Mouse (Mus musculus) stomach, embryonic 15.5 days (tissue): ENCODE data around the gene Rgsl1. TPM values are rescaled to one million over a fixed set of nuclear protein-coding genes. Genes with fewer than 3 reads are reported as not detected.

Experiments used
- ATAC-seq: fragments of 200-750 bp; cut with Nextera tagmentation; 2 replicates; pipeline ENCODE4 v1.8.0; 2017; ENCODE audit warnings: low read depth, moderate number of reproducible peaks, moderate TSS enrichment; ENCODE audit not compliant: insufficient read depth, low FRiP score
- H3K27ac ChIP-seq: fragments of 300-500 bp; sonication (generic); 2 replicates; pipeline ENCODE4 v1.5.1; 2015; ENCODE audit warnings: mild to moderate bottlenecking, inconsistent platforms
- H3K27me3 ChIP-seq: fragments of 300-500 bp; sonication (generic); replicated peaks from 2 replicates; pipeline ENCODE4 v1.6.1; 2015; ENCODE audit warnings: inconsistent platforms
- H3K36me3 ChIP-seq: fragments of 300-500 bp; sonication (generic); 2 replicates; pipeline ENCODE4 v1.6.1; 2015; ENCODE audit warnings: inconsistent platforms
- H3K4me1 ChIP-seq: fragments of 300-500 bp; sonication (generic); 2 replicates; pipeline ENCODE4 v1.6.1; 2015; ENCODE audit warnings: inconsistent platforms
- H3K4me2 ChIP-seq: fragments of 300-500 bp; sonication (generic); 2 replicates; pipeline ENCODE4 v1.6.1; 2015; ENCODE audit warnings: mild to moderate bottlenecking, inconsistent platforms
- H3K4me3 ChIP-seq: fragments of 300-500 bp; sonication (generic); replicated peaks from 2 replicates; pipeline ENCODE4 v1.5.1; 2015; ENCODE audit warnings: inconsistent platforms
- H3K9ac ChIP-seq: fragments of 300-500 bp; sonication (generic); 2 replicates; pipeline ENCODE4 v1.6.1; 2015; ENCODE audit warnings: inconsistent platforms
- H3K9me3 ChIP-seq: fragments of 300-500 bp; sonication (generic); 2 replicates; pipeline ENCODE4 v1.6.1; 2016; ENCODE audit warnings: inconsistent platforms
- WGBS: fragments of 180-500 bp; shearing (Covaris S2); methylation state at CpG from one replicate; pipeline ENCODE4 v1.1.7; 2015; 5-methylcytosine and 5-hydroxymethylcytosine counted together
- polyA plus RNA-seq: library from polyadenylated mRNA; unstranded; fragments of >200 nt; fragmentation: Nextera tagmentation; extraction: Ambion mirVana; gene quantifications from 2 replicates; pipeline ENCODE4 v1.2.1, GENCODE M21; 2015

Rgsl1 gene
- polyA plus RNA-seq, 1 experiment from 2014 or later, result 0.08 TPM

DNA sequence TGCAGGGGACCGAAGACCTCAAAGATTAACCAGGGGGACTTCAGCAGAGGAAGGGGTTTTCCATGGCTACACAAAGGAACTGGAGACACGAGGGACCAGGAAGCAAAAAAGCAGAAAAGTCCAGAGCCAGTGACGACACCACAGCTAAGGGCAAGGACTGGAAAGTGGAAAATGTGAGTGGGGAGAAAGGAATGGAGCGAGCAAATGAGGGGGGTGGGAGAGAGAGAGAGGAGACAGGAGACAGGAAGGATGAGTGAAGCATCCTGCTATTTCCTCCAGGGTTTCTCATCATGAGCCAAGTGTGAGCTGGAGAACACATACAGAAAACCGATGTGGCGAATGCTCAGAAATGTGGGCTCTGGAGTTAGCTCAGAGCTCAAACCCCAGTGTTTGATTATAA, 107.8 kb downstream of the Rgsl1 start:
- no peak for ATAC-seq
- H3K27ac ChIP-seq, result no peak overlapping the region
- H3K4me2 ChIP-seq, result no peak overlapping the region
- H3K9me3 ChIP-seq, result no peaks in the 10 kb centered on the region
- H3K36me3 ChIP-seq, result no peaks in the 10 kb centered on the region
- no peak overlapping the region for H3K9ac ChIP-seq
- H3K27me3 ChIP-seq, result peaks cover 27% of the 10 kb centered on the region
- H3K4me1 ChIP-seq, result peaks cover 19% of the 10 kb centered on the region; the same call in 1 of the 2 replicates
- 55% methylated on average over 6 of the region's 6 CpGs for WGBS
- no peak overlapping the region for H3K4me3 ChIP-seq

DNA sequence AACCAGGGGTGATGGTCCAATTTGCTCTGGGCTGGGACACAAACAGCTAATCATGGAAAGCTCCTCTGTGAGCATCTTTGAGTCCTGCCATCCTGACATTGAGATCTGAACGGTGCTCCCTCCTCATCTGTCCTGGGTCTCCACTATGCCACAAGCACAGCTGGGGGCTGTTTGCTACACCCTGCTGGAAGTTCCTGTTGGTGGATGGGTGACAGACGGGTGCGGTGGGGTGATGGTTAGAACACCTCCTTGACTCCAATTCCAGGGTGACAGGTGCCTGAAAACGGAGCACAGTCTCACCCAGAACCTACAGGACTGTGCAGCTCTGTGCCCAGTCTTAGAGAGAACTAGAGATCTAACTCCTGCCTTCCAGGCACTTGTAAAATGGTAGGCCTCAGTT, 109.1 kb downstream of the Rgsl1 start:
- no peak overlapping the region for H3K27ac ChIP-seq
- H3K36me3 ChIP-seq, result no peaks in the 10 kb centered on the region
- no peak overlapping the region for H3K4me2 ChIP-seq
- no peak for ATAC-seq
- 65% methylated on average over 4 of the region's 4 CpGs for WGBS
- peaks cover 13% of the 10 kb centered on the region; the same call in 1 of the 2 replicates for H3K4me1 ChIP-seq
- no peak overlapping the region for H3K9ac ChIP-seq
- H3K9me3 ChIP-seq, result no peaks in the 10 kb centered on the region
- H3K4me3 ChIP-seq, result no peak overlapping the region
- peaks cover 18% of the 10 kb centered on the region for H3K27me3 ChIP-seq

- H3K27ac ChIP-seq, result no peak overlapping the region
- H3K4me3 ChIP-seq, result no peak overlapping the region
- WGBS, result 39% methylated on average over 9 of the region's 9 CpGs
- H3K4me2 ChIP-seq, result no peak overlapping the region
- H3K9me3 ChIP-seq, result no peaks in the 10 kb centered on the region
- peaks cover 11% of the 10 kb centered on the region; the same call in 1 of the 2 replicates for H3K4me1 ChIP-seq
- no peak for ATAC-seq
- peaks cover 5% of the 10 kb centered on the region; the same call in 1 of the 2 replicates for H3K27me3 ChIP-seq
- H3K36me3 ChIP-seq, result no peaks in the 10 kb centered on the region
- H3K9ac ChIP-seq, result no peak overlapping the region
These were observed 110.8 kb downstream of the Rgsl1 start for GRCm38 (mm10) chr1:153733181-153733580.

- Histone ChIP-seq H3K9me3 (no peaks in the 10 kb centered on the region), H3K9ac (no peak overlapping the region), H3K4me2 (no peak overlapping the region), H3K27me3 (no peaks in the 10 kb centered on the region), H3K36me3 (no peaks in the 10 kb centered on the region), H3K4me3 (no peak overlapping the region), H3K27ac (no peak overlapping the region), H3K4me1 (peaks cover 11% of the 10 kb centered on the region; the same call in 1 of the 2 replicates)
- WGBS, result 58% methylated on average over 3 of the region's 3 CpGs
- no peak for ATAC-seq
These were observed 113.3 kb downstream of the Rgsl1 start for GRCm38 (mm10) chr1:153730671-153731070.

DNA sequence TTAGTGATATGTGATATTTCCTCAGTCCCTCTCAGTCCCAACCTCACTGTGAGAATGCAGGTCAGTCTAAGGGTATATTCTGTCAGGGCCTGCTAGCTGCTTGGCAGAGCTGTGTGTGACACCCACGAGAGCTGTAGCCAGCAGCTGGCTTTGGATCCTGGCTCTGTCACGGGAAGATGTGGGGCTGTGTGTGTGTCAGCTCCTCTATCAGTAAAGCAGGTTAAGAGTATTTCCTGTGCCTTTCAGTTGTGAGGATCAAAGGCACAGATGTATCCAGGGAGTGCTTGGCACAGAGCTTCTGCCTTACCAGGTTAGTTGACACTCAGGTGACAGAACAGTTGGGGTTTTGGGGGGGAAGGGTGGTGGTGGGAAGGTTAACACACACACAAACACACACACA, 114.1 kb downstream of the Rgsl1 start:
- WGBS, result 57% methylated on average over 2 of the region's 2 CpGs
- H3K4me2 ChIP-seq, result no peak overlapping the region
- H3K27me3 ChIP-seq, result no peaks in the 10 kb centered on the region
- no peak overlapping the region for H3K4me3 ChIP-seq
- H3K36me3 ChIP-seq, result no peaks in the 10 kb centered on the region
- no peak overlapping the region for H3K9ac ChIP-seq
- ATAC-seq, result no peak
- H3K4me1 ChIP-seq, result peaks cover 11% of the 10 kb centered on the region; the same call in 1 of the 2 replicates
- H3K9me3 ChIP-seq, result no peaks in the 10 kb centered on the region
- H3K27ac ChIP-seq, result no peak overlapping the region

Other genes starting within 250 kb of the Rgsl1 start
- 0.34 and 0.41 TPM in 2 replicates for gene Rgs8, start 191.1 kb downstream of the Rgsl1 start, polyA plus RNA-seq
- gene Rgs16, start 103.8 kb downstream of the Rgsl1 start, polyA plus RNA-seq, result 4.5 and 5.1 TPM in 2 replicates
- gene Rnasel, start 94.7 kb downstream of the Rgsl1 start, polyA plus RNA-seq, result 13.8 and 15.5 TPM in 2 replicates
- gene Teddm1b, start 30.2 kb upstream of the Rgsl1 start, polyA plus RNA-seq, result 0.17 and 0.26 TPM in 2 replicates
- not detected in 2 replicates for gene Teddm1a, start 47.6 kb upstream of the Rgsl1 start, polyA plus RNA-seq
- gene Glul, start 55.8 kb upstream of the Rgsl1 start, polyA plus RNA-seq, result 122 and 124 TPM in 2 replicates
- gene Teddm2, start 56.1 kb upstream of the Rgsl1 start, polyA plus RNA-seq, result 0.64 and 0.72 TPM in 2 replicates